Mouse (Mus musculus) splenic B cell, adult 2 months (primary cell): ENCODE measurements around the gene Mfn2.

Source experiments
- DNase-seq: peaks from one replicate; pipeline ENCODE4 v3.0.0-alpha.2; 2011; ENCODE audit warnings: low read depth, low spot score
- H3K27me3 ChIP-seq: 2 replicates; pipeline ENCODE4 v1.6.1; 2012; ENCODE audit warnings: mild to moderate bottlenecking, low read length, moderate library complexity, mixed read lengths; ENCODE audit not compliant: control insufficient read depth, poor library complexity, insufficient read depth, severe bottlenecking
- H3K36me3 ChIP-seq: 2 replicates; pipeline ENCODE4 v1.6.1; 2012; ENCODE audit warnings: mild to moderate bottlenecking, low read length, moderate library complexity, mixed read lengths; ENCODE audit not compliant: control insufficient read depth, poor library complexity, insufficient read depth, severe bottlenecking

Gene Mfn2

GRCm38 (mm10) chr4:147896411-147896810, 8.1 kb downstream of the Mfn2 start:
- Histone ChIP-seq H3K27me3 (no peaks in the 10 kb centered on the region), H3K36me3 (peaks cover 10% of the 10 kb centered on the region)
- DNase-seq: no peak

GRCm38 (mm10) chr4:147895815-147896330, 8.6 kb downstream of the Mfn2 start:
- H3K36me3 ChIP-seq: peaks cover 11% of the 10 kb centered on the region
- DNase-seq: no peak
- no peaks in the 10 kb centered on the region for H3K27me3 ChIP-seq

GRCm38 (mm10) chr4:147890341-147890740, 14.2 kb downstream of the Mfn2 start:
- DNase-seq: no peak
- no peaks in the 10 kb centered on the region for H3K27me3 ChIP-seq
- peaks cover 13% of the 10 kb centered on the region for H3K36me3 ChIP-seq

GRCm38 (mm10) chr4:147888237-147888636, 16.3 kb downstream of the Mfn2 start:
- no peaks in the 10 kb centered on the region for H3K27me3 ChIP-seq

GRCm38 (mm10) chr4:147887277-147887676, 17.2 kb downstream of the Mfn2 start:
- DNase-seq: no peak
- Histone ChIP-seq H3K27me3 (no peaks in the 10 kb centered on the region), H3K36me3 (peaks cover 10% of the 10 kb centered on the region)

More at GRCm38 (mm10) chr4:147888237-147888636, 16.3 kb downstream of the Mfn2 start:
- DNase-seq: no peak
- peaks cover 12% of the 10 kb centered on the region for H3K36me3 ChIP-seq

- Histone ChIP-seq H3K36me3 (peaks cover 14% of the 10 kb centered on the region), H3K27me3 (no peaks in the 10 kb centered on the region)
- DNase-seq: no peak
Measured at GRCm38 (mm10) chr4:147886158-147886557, 18.3 kb downstream of the Mfn2 start.

- no peaks in the 10 kb centered on the region for H3K27me3 ChIP-seq
- no peak for DNase-seq
- H3K36me3 ChIP-seq: peaks cover 16% of the 10 kb centered on the region
Measured at GRCm38 (mm10) chr4:147884138-147884537, 20.4 kb downstream of the Mfn2 start.

GRCm38 (mm10) chr4:147883041-147883440, 21.5 kb downstream of the Mfn2 start:
- no peaks in the 10 kb centered on the region for H3K27me3 ChIP-seq
- no peak for DNase-seq

GRCm38 (mm10) chr4:147881792-147882191, 22.7 kb downstream of the Mfn2 start:
- DNase-seq: no peak
- peaks cover 20% of the 10 kb centered on the region for H3K36me3 ChIP-seq
- H3K27me3 ChIP-seq: no peaks in the 10 kb centered on the region

More at GRCm38 (mm10) chr4:147883041-147883440, 21.5 kb downstream of the Mfn2 start:
- H3K36me3 ChIP-seq: peaks cover 20% of the 10 kb centered on the region

- Histone ChIP-seq H3K36me3 (peaks cover 16% of the 10 kb centered on the region), H3K27me3 (no peaks in the 10 kb centered on the region)
- DNase-seq: no peak
Measured at GRCm38 (mm10) chr4:147879865-147880264, 24.6 kb downstream of the Mfn2 start.

- Histone ChIP-seq H3K27me3 (no peaks in the 10 kb centered on the region), H3K36me3 (peaks cover 16% of the 10 kb centered on the region)
- DNase-seq: no peak
Measured at GRCm38 (mm10) chr4:147879456-147879855, 25.0 kb downstream of the Mfn2 start.

GRCm38 (mm10) chr4:147878537-147878936, 26.0 kb downstream of the Mfn2 start:
- H3K36me3 ChIP-seq: peaks cover 16% of the 10 kb centered on the region
- DNase-seq: no peak
- no peaks in the 10 kb centered on the region for H3K27me3 ChIP-seq

GRCm38 (mm10) chr4:147875852-147876575, 28.5 kb downstream of the Mfn2 start:
- no peak for DNase-seq
- peaks cover 10% of the 10 kb centered on the region; the same call in 1 of the 2 replicates for H3K36me3 ChIP-seq
- no peaks in the 10 kb centered on the region for H3K27me3 ChIP-seq

GRCm38 (mm10) chr4:147869238-147869637, 35.3 kb downstream of the Mfn2 start:
- Histone ChIP-seq H3K27me3 (no peaks in the 10 kb centered on the region), H3K36me3 (no peaks in the 10 kb centered on the region; the same call in 1 of the 2 replicates)
- no peak for DNase-seq

- H3K36me3 ChIP-seq: peaks cover 2% of the 10 kb centered on the region; the same call in 1 of the 2 replicates
- peak; percentile 97 for DNase-seq
- H3K27me3 ChIP-seq: no peaks in the 10 kb centered on the region
Measured at GRCm38 (mm10) chr4:147868450-147869031, 36.0 kb downstream of the Mfn2 start, which contains the start of the genes Miip and Fv1. Gene Miip, minus strand, starts transcription at chr4:147868816. Gene Fv1, plus strand, starts transcription at chr4:147868979.
